Comparison of ENCODE assay signal across 24 mouse cellular contexts in genomic region chr6:120777533-120777932, GRCm38 (mm10). TPM values are rescaled to one million over a fixed set of nuclear protein-coding genes. Genes with fewer than 3 reads are reported as not detected.
"Had no signal": no experiment of that assay in that cellular context is flagged by ENCODE, and none has a peak within 500 bp of the region (broad histone marks: within the 10 kb centered on the region; RNA-seq: fewer than 3 reads in every experiment).

No protein-coding gene starts in this region.

- H3K36me3 ChIP-seq: heart, embryonic 13.5 days; heart, embryonic 15.5 days; hindbrain, embryonic 15.5 days; kidney, embryonic 15.5 days; limb, embryonic 12.5 days had no signal

- DNase-seq: forebrain, postnatal 0 days; gastrocnemius, postnatal 14 days; gastrocnemius, postnatal 36 days; heart, adult 11 months; heart, adult 2 months; heart, postnatal 14 days; heart, postnatal 36 days; kidney, adult 11 months; kidney, adult 9 months; layer of hippocampus, adult 9-11 months; layer of hippocampus, postnatal 36 days; left cerebral cortex, postnatal 4 days had no signal

- H3K27me3 ChIP-seq: heart, embryonic 13.5 days; heart, embryonic 15.5 days; hindbrain, embryonic 13.5 days; hindbrain, embryonic 15.5 days; kidney, embryonic 15.5 days; limb, embryonic 12.5 days had no signal

- H3K9ac ChIP-seq: forebrain, postnatal 0 days; heart, embryonic 13.5 days; heart, embryonic 15.5 days; hindbrain, embryonic 13.5 days; hindbrain, embryonic 15.5 days; kidney, embryonic 15.5 days; limb, embryonic 12.5 days had no signal

- H3K4me1 ChIP-seq: limb, embryonic 12.5 days had no signal

- H3K4me3 ChIP-seq: heart, adult 2 months; heart, embryonic 13.5 days; heart, embryonic 15.5 days; hindbrain, embryonic 13.5 days; hindbrain, embryonic 15.5 days; kidney, embryonic 15.5 days; limb, embryonic 12.5 days had no signal

- H3K27ac ChIP-seq: heart, adult 2 months; heart, embryonic 13.5 days; heart, embryonic 15.5 days; hindbrain, embryonic 13.5 days; hindbrain, embryonic 15.5 days; hindbrain, postnatal 0 days; kidney, embryonic 15.5 days; kidney, postnatal 0 days; limb, embryonic 12.5 days had no signal

- H3K4me2 ChIP-seq: heart, embryonic 11.5 days; heart, embryonic 13.5 days; heart, embryonic 15.5 days; hindbrain, embryonic 13.5 days; hindbrain, embryonic 15.5 days; kidney, embryonic 15.5 days; limb, embryonic 12.5 days had no signal

- H3K9me3 ChIP-seq: heart, embryonic 13.5 days; heart, embryonic 15.5 days; hindbrain, embryonic 13.5 days; hindbrain, embryonic 15.5 days; kidney, embryonic 15.5 days; limb, embryonic 12.5 days had no signal

- ATAC-seq: forebrain, postnatal 0 days; hindbrain, postnatal 0 days; intestine, embryonic 16.5 days had no signal

RNA-seq across cellular contexts. Expression of gene Slc25a18, which starts 4.2 kb away (rescaled TPM):
- total RNA-seq: gastrocnemius, adult 18-20 months; gastrocnemius, postnatal 36 days; hematopoietic stem cell, adult 5-6 weeks had no signal
- polyA plus RNA-seq: heart, embryonic 13.5 days; intestine, embryonic 16.5 days; kidney, postnatal 0 days; limb, embryonic 12.5 days had no signal
